ENCODE assay signal across 18 mouse cellular contexts in the genomic region with DNA sequence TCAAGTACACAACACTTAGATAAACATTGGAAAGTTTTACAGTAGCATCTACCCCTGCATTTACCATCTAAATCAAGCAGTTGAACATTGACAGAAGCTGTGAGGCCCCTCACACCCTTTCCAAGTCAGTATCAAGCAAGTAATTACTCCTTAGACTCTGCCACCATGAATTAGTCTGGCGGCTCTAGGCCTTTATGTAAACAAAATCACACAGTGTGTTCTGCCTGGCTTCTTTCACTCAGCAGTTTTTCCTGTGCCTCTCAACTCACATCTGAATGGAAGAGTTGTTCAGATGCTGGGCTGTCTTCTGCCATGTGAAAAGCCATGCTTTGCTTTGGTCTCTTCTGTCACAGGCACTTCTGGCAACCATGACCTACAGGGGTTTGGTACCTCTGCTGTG.
"Had no signal": no experiment of that assay in that cellular context is flagged by ENCODE, and none has a peak within 500 bp of the region (broad histone marks: within the 10 kb centered on the region; RNA-seq: fewer than 3 reads in every experiment).

No protein-coding gene starts in this region.

- H3K9me3 ChIP-seq: liver, embryonic 13.5 days; midbrain, embryonic 12.5 days; neural tube, embryonic 12.5 days; neural tube, embryonic 15.5 days; stomach, embryonic 15.5 days had no signal

- DNase-seq: kidney, adult 2 months; kidney, postnatal 10 days; kidney, postnatal 36 days; layer of hippocampus, postnatal 36 days; liver, embryonic 13.5 days; lung, adult 2 months; lung, postnatal 4 days; retina, postnatal 1 day; right cerebral cortex, postnatal 25 days; spleen, adult 18-20 months; thymus, postnatal 25 days had no signal

- ATAC-seq: inflammation-experienced regulatory T-cells, adult 6 months; midbrain, embryonic 16.5 days had no signal

- H3K36me3 ChIP-seq: liver, embryonic 13.5 days; midbrain, embryonic 12.5 days; neural tube, embryonic 12.5 days; neural tube, embryonic 15.5 days; stomach, embryonic 15.5 days had no signal

- H3K27me3 ChIP-seq: liver, embryonic 13.5 days; midbrain, embryonic 12.5 days; neural tube, embryonic 12.5 days; neural tube, embryonic 15.5 days; stomach, embryonic 15.5 days had no signal

- H3K9ac ChIP-seq: liver, embryonic 13.5 days; midbrain, embryonic 12.5 days; neural tube, embryonic 12.5 days; neural tube, embryonic 15.5 days; stomach, embryonic 15.5 days had no signal

- H3K27ac ChIP-seq: left cerebral cortex, adult 2 months; liver, embryonic 13.5 days; midbrain, embryonic 12.5 days; neural tube, embryonic 12.5 days; neural tube, embryonic 15.5 days; stomach, embryonic 15.5 days had no signal

- H3K4me1 ChIP-seq: stomach, embryonic 15.5 days had no signal

- H3K4me2 ChIP-seq: liver, embryonic 13.5 days; midbrain, embryonic 12.5 days; neural tube, embryonic 12.5 days; neural tube, embryonic 15.5 days; stomach, embryonic 15.5 days had no signal

- H3K4me3 ChIP-seq: left cerebral cortex, adult 2 months; liver, embryonic 13.5 days; midbrain, embryonic 12.5 days; neural tube, embryonic 12.5 days; neural tube, embryonic 15.5 days; stomach, embryonic 15.5 days had no signal
